Mouse (Mus musculus) MEL (cell line): ENCODE data around the gene Mndal. TPM values are rescaled to one million over a fixed set of nuclear protein-coding genes. Genes with fewer than 3 reads are reported as not detected.
"Not testable (repeated sequence)": the region's sequence is repeated elsewhere in the genome, so short reads cannot be mapped to it uniquely, and the experiment has no call there.

Experiments used
- DNase-seq: peaks from one replicate; pipeline ENCODE4 v3.0.0; 2011; ENCODE audit warnings: low read depth, low spot score
- H3K27ac ChIP-seq: 2 replicates; pipeline ENCODE4 v1.5.1; 2012; ENCODE audit warnings: low read depth, mild to moderate bottlenecking, control low read depth, low read length, moderate library complexity; ENCODE audit not compliant: control insufficient read depth
- H3K27me3 ChIP-seq, 2 experiments: fragments of 150-350 bp in 1 of 2; sonication (generic) in 1 of 2; 2 replicates each; pipeline ENCODE4 v1.6.1; 2012; ENCODE audit warnings: low read length in 2 of 2, mild to moderate bottlenecking in 2 of 2, improper control_type of control experiment in 1 of 2, moderate library complexity in 1 of 2; ENCODE audit not compliant: insufficient read depth in 2 of 2, control insufficient read depth in 1 of 2
- H3K36me3 ChIP-seq, 2 experiments: 2 replicates each; pipeline ENCODE4 v1.6.1; 2012 to 2014; ENCODE audit warnings: low read length in 2 of 2, improper control_type of control experiment in 1 of 2, inconsistent platforms in 1 of 2, mild to moderate bottlenecking in 1 of 2; ENCODE audit not compliant: insufficient read depth in 2 of 2, control insufficient read depth in 1 of 2
- H3K4me1 ChIP-seq, 2 experiments: fragments of 150-350 bp in 1 of 2; sonication (generic) in 1 of 2; 2 replicates each; pipeline ENCODE4 v1.6.1; 2012; ENCODE audit warnings: low read length in 2 of 2, improper control_type of control experiment in 1 of 2, mild to moderate bottlenecking in 1 of 2; ENCODE audit not compliant: insufficient read depth in 2 of 2, control insufficient read depth in 1 of 2
- H3K4me3 ChIP-seq, 2 experiments: fragments of 150-350 bp in 1 of 2; sonication (generic) in 1 of 2; 2 replicates each; pipeline ENCODE4 v1.5.1; 2012; ENCODE audit warnings: low read depth in 2 of 2, low read length in 2 of 2, mild to moderate bottlenecking in 2 of 2, moderate library complexity in 2 of 2, control low read depth in 1 of 2, improper control_type of control experiment in 1 of 2; ENCODE audit not compliant: control insufficient read depth in 1 of 2, insufficient read depth in 1 of 2
- H3K79me2 ChIP-seq: 2 replicates; pipeline ENCODE4 v1.6.1; 2012; ENCODE audit warnings: mild to moderate bottlenecking, low read length, moderate library complexity; ENCODE audit not compliant: control insufficient read depth, poor library complexity, insufficient read depth
- H3K9ac ChIP-seq: 2 replicates; pipeline ENCODE4 v1.6.1; 2012; ENCODE audit warnings: low read depth, mild to moderate bottlenecking, control low read depth, low read length, moderate library complexity; ENCODE audit not compliant: control insufficient read depth, poor library complexity, severe bottlenecking
- H3K9me3 ChIP-seq: fragments of 150-350 bp; sonication (generic); replicated peaks from 2 replicates; pipeline ENCODE4 v1.6.1; 2012; ENCODE audit warnings: mild to moderate bottlenecking, low read length, improper control_type of control experiment, moderate library complexity; ENCODE audit not compliant: insufficient read depth
- BHLHE40 ChIP-seq: IDR thresholded peaks from 2 replicates; pipeline ENCODE4 v1.6.1; 2012; ENCODE audit warnings: low read depth, mild to moderate bottlenecking, inconsistent platforms, low read length, improper control_type of control experiment, borderline replicate concordance
- E2F4 ChIP-seq: IDR thresholded peaks from 2 replicates; pipeline ENCODE4 v1.6.1; 2011; ENCODE audit warnings: low read depth, low read length, improper control_type of control experiment, borderline replicate concordance
- ELF1 ChIP-seq: IDR thresholded peaks from 2 replicates; pipeline ENCODE4 v1.6.1; 2014; ENCODE audit warnings: low read depth, mild to moderate bottlenecking, inconsistent platforms, low read length, improper control_type of control experiment, moderate library complexity
- EP300 ChIP-seq, 2 experiments: IDR thresholded peaks; 2 replicates each; pipeline ENCODE4 v1.6.1; 2011; ENCODE audit warnings: improper control_type of control experiment in 2 of 2, low read length in 2 of 2, low read depth in 1 of 2, mild to moderate bottlenecking in 1 of 2
- GATA1 ChIP-seq: IDR thresholded peaks from 2 replicates; pipeline ENCODE4 v1.6.1; 2011; ENCODE audit warnings: low read depth, low read length, improper control_type of control experiment
- KAT2A ChIP-seq: conservative IDR thresholded peaks from 2 replicates; pipeline ENCODE4 v1.6.1; 2012; ENCODE audit warnings: low read depth, low read length, improper control_type of control experiment, inconsistent platforms
- MAFK ChIP-seq: IDR thresholded peaks from 2 replicates; pipeline ENCODE4 v1.6.1; 2011; ENCODE audit warnings: low read depth, mild to moderate bottlenecking, low read length, improper control_type of control experiment, borderline replicate concordance
- NELFE ChIP-seq: IDR thresholded peaks from 2 replicates; pipeline ENCODE4 v1.6.1; 2011; ENCODE audit warnings: low read depth, low read length, improper control_type of control experiment
- RCOR1 ChIP-seq: IDR thresholded peaks from 2 replicates; pipeline ENCODE4 v1.6.1; 2012; ENCODE audit warnings: low read depth, mild to moderate bottlenecking, inconsistent platforms, low read length, improper control_type of control experiment
- TCF12 ChIP-seq: IDR thresholded peaks from 2 replicates; pipeline ENCODE4 v1.6.1; 2014; ENCODE audit warnings: low read depth, mild to moderate bottlenecking, inconsistent platforms, low read length, improper control_type of control experiment, moderate library complexity
- polyA plus RNA-seq, 2 experiments: library from polyadenylated mRNA; stranded (reverse) in 1 of 2; unstranded in 1 of 2; fragments of >175 nt in 1 of 2; fragments of >200 nt in 1 of 2; gene quantifications; 2 replicates each; pipeline versions ENCODE4 v1.2.1 to v1.2.4; 2012; ENCODE audit warnings: low replicate concordance in 2 of 2, low read depth in 1 of 2; ENCODE audit not compliant: insufficient read length in 2 of 2, insufficient read depth in 1 of 2, missing spikeins in 1 of 2
- total RNA-seq: library from RNA; depleted of rRNA; stranded (reverse); fragments of 300-350 nt; gene quantifications from 2 replicates; pipeline ENCODE4 v1.2.3, GENCODE M21; 2012; rRNA removed

Mndal gene
- total RNA-seq (not detected in 2 replicates), polyA plus RNA-seq (not detected)

GRCm38 (mm10) chr1:173941924-173942779 lies at the start of gene Mndal, which contains the start of gene Ifi203:
Gene Mndal, minus strand, starts transcription at chr1:173942491.
Gene Ifi203, minus strand, starts transcription at chr1:173942672.
- not testable (repeated sequence) for H3K9ac ChIP-seq

GRCm38 (mm10) chr1:173982694-173983305 lies 40.5 kb upstream of the Mndal start, which contains the start of gene Ifi202b:
Gene Ifi202b, minus strand, starts transcription at chr1:173982744.
- not testable (repeated sequence) for H3K9me3 ChIP-seq, H3K4me3 ChIP-seq, H3K27me3 ChIP-seq, H3K27ac ChIP-seq, H3K9ac ChIP-seq, H3K79me2 ChIP-seq, DNase-seq, H3K4me1 ChIP-seq, H3K36me3 ChIP-seq

More at GRCm38 (mm10) chr1:173941924-173942779, at the start of gene Mndal, which contains the start of gene Ifi203:
- H3K4me3 ChIP-seq, H3K27me3 ChIP-seq, H3K9me3 ChIP-seq, H3K4me1 ChIP-seq, H3K79me2 ChIP-seq, DNase-seq, H3K36me3 ChIP-seq, H3K27ac ChIP-seq: not testable (repeated sequence)

GRCm38 (mm10) chr1:173981038-173981437 lies 38.7 kb upstream of the Mndal start:
- not testable (repeated sequence) for H3K27ac ChIP-seq, H3K36me3 ChIP-seq, H3K4me1 ChIP-seq, H3K9ac ChIP-seq, DNase-seq, H3K9me3 ChIP-seq, H3K4me3 ChIP-seq, H3K27me3 ChIP-seq, H3K79me2 ChIP-seq

GRCm38 (mm10) chr1:173977622-173978021 lies 35.3 kb upstream of the Mndal start:
- no peaks in the 10 kb centered on the region; a peak in 1 of 4 replicates for H3K27me3 ChIP-seq

More at GRCm38 (mm10) chr1:173977622-173978021, 35.3 kb upstream of the Mndal start:
- Histone ChIP-seq H3K4me1 (peaks cover 0 to 2% of the 10 kb centered on the region in 2 experiments; a peak in 1 of 4 replicates), H3K36me3 (peaks cover 0 to 2% of the 10 kb centered on the region in 2 experiments; a peak in 2 of 4 replicates), H3K79me2 (no peaks in the 10 kb centered on the region), H3K9me3 (no peaks in the 10 kb centered on the region), H3K4me3 (no peak overlapping the region), H3K27ac (no peak overlapping the region), H3K9ac (no peak overlapping the region)
- peak; percentile 89 for DNase-seq
- TF ChIP-seq E2F4 (no peak), ELF1 (no peak), EP300 (IDR thresholded peaks at IDR 0.05; ENCODE audit: low read depth in 1 of 2, low read length in 2 of 2) (peak; percentile 69 to 95), MAFK (no peak), RCOR1 (peak; percentile 87), BHLHE40 (no peak), KAT2A (no peak), GATA1 (peak; percentile 80), TCF12 (0 out of 2 replicates have a peak, but pooled peaks have one; percentile 31), NELFE (no peak)
